Mouse (Mus musculus) cerebellum, adult 2 months (tissue): ENCODE measurements around the gene Qrfpr. TPM values are rescaled to one million over a fixed set of nuclear protein-coding genes. Genes with fewer than 3 reads are reported as not detected.
A peak's percentile ranks its signal among the peaks of the same experiment; 100 is the strongest.

ENCODE experiments used
- DNase-seq, 2 experiments: peaks; one replicate each; pipeline ENCODE4 v3.0.0; 2021
- H3K27ac ChIP-seq: fragments of 200-500 bp; 2 replicates; pipeline ENCODE4 v1.5.1; 2012; ENCODE audit warnings: low read length, control low read depth, inconsistent platforms; ENCODE audit not compliant: insufficient read depth
- H3K27me3 ChIP-seq: fragments of 200-500 bp; 2 replicates; pipeline ENCODE4 v1.6.1; 2012; ENCODE audit warnings: inconsistent platforms, mild to moderate bottlenecking, low read length, moderate library complexity; ENCODE audit not compliant: control insufficient read depth, insufficient read depth
- H3K4me1 ChIP-seq: fragments of 200-500 bp; 2 replicates; pipeline ENCODE4 v1.6.1; 2011; ENCODE audit warnings: low read length; ENCODE audit not compliant: control insufficient read depth, insufficient read depth
- H3K4me3 ChIP-seq: fragments of 200-500 bp; replicated peaks from 2 replicates; pipeline ENCODE3; 2011; ENCODE audit warnings: mild to moderate bottlenecking, low read depth, low read length, control low read depth; ENCODE audit not compliant: insufficient read depth
- CTCF ChIP-seq: fragments of 200-500 bp; IDR thresholded peaks from 2 replicates; pipeline ENCODE4 v1.5.1; 2011; ENCODE audit warnings: low read depth, mild to moderate bottlenecking, control low read depth, low read length, moderate library complexity, borderline replicate concordance; ENCODE audit not compliant: insufficient read depth
- POLR2A ChIP-seq: fragments of 200-500 bp; IDR thresholded peaks from 2 replicates; pipeline ENCODE4 v1.6.1; 2011; ENCODE audit warnings: low read length, control low read depth, borderline replicate concordance; ENCODE audit not compliant: insufficient read depth
- WGBS: fragments of 180-500 bp; shearing (Covaris S2); methylation state at CpG from one replicate; pipeline ENCODE4 v1.1.7; 2018; 5-methylcytosine and 5-hydroxymethylcytosine counted together
- polyA plus RNA-seq: library from polyadenylated mRNA; depleted of rRNA; stranded (reverse); fragments of >200 nt; gene quantifications from 2 replicates; pipeline ENCODE4 v1.2.3, GENCODE M21; 2012

Qrfpr gene
- polyA plus RNA-seq, 1 experiment, result 0.36 TPM

DNA sequence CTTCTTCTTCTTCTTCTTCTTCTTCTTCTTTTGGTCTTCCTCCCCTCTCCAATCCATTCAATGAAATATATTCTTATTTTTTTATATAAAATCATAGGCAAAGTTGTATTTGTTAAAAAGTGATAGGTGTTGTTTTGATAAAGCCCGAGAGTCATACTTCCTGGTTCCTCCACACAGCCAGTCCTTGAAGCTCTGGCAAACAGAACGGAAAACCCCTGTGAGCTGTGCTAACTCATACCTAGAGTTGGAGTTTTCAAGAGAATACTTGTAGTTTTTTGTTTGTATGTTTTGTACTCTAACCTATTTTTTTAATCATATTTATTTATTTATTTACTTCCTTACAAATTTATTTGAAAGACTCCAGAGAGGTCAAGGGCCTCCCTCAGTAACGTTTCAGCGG is 9.4 kb downstream of the Qrfpr start:
- no peaks in the 10 kb centered on the region for H3K4me1 ChIP-seq
- no peak overlapping the region for H3K4me3 ChIP-seq
- WGBS, result 86% methylated on average over 4 of the region's 4 CpGs
- no peaks in the 10 kb centered on the region for H3K27me3 ChIP-seq
- TF ChIP-seq POLR2A (no peak), CTCF (no peak)
- no peak for DNase-seq
- no peak overlapping the region for H3K27ac ChIP-seq

DNA sequence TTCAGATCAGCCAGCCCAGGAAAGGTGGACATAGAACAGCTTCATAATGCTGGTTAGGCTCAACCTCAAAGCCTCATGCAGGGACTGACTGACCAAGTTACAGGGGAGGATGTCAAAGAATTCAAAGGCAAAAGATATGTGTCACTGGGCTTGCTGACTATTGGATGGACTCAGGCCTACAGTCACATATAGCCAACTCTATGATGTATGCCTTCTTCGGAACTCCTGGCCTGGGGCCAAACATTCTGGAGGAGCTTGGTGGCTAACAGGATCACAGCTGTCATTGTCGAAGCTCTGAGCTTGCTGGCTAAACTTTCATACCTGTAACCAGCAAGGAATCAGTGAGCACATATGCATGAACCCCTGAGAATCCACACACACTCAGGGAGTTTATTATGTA is 11.2 kb downstream of the Qrfpr start:
- TF ChIP-seq POLR2A (no peak), CTCF (no peak)
- WGBS, result 7% methylated on average over 2 of the region's 2 CpGs
- Histone ChIP-seq H3K4me3 (no peak overlapping the region), H3K4me1 (no peaks in the 10 kb centered on the region), H3K27me3 (no peaks in the 10 kb centered on the region), H3K27ac (no peak overlapping the region)
- DNase-seq, result no peak

DNA sequence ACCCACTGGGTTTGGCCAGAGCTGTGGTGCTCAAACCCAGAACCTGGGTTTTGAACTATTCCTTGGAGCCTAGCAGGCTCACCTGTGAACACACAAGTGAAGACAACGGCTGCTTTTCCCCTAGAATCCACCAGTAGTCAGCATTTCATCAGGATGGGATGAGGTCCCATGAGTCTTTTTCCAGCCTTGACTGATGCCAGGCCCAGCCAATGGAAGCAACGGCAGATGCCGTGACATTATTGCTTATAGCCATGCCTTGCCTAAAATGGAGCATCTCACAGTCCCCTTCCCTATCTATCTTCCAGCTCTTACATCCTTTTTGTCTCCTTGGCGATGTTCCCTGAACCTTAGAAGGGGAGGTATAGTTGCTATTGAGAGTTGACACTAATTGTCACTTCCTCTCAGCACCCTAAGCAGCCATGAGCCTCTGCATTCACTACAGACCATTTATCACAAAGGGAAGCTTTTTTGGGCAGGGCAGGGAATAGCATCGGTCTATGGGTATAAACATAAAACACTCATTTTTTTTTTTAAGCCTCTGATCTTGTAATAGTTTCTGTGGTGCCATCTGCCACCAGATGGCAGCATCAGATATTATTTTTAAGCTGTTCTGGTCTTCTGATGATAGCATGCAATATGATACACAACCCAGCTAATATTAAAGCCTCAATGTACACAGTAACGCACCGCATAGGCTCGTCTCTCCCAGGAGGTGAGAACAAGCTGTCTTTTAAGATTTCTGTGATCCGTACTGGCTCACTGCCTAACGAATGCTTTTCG is 12.1 kb downstream of the Qrfpr start:
- WGBS, result 50% methylated on average over 11 of the region's 11 CpGs

DNA sequence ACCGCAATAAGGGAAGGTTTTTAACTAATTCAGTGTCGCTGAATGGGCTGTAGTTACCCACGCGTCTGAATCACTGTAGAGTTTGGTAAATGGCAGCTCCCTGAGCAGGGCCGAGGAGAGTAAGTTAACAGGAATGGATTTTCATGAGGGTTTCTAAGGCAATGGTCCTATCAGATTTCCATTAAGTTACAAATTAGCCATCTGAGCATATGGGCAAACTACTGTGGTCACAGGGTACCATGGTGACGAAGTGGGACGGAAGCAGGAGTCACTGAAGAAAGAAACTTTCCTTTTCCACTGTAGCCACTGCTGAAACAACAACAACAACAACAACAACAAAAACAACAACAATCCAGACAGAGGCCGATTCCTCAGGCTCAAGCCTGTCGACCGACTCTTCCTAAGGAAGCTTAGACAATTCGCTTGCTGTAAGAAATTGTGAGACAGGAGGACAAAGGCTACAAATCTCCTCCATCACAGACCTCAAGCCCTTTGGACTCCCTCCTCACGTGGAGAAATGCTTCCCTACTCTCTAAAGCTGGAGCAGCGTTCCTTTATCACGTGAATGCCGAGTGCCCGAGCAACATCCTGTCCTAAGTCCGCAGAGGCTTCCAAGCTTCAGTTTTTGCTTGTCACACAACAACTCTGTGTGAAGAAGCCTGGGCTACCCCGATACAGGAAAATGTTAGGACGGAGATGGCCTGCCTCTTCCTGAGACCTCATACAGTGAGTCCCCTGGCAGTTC is 14.4 kb downstream of the Qrfpr start:
- no peak overlapping the region for H3K4me3 ChIP-seq
- no peak overlapping the region for H3K27ac ChIP-seq
- 80% methylated on average over 19 of the region's 19 CpGs for WGBS
- DNase-seq, result no peak
- H3K27me3 ChIP-seq, result no peaks in the 10 kb centered on the region
- no peaks in the 10 kb centered on the region for H3K4me1 ChIP-seq
- TF ChIP-seq POLR2A (no peak), CTCF (no peak)

More for the DNA sequence above, 12.1 kb downstream of the Qrfpr start:
- Histone ChIP-seq H3K4me1 (no peaks in the 10 kb centered on the region), H3K4me3 (no peak overlapping the region), H3K27me3 (no peaks in the 10 kb centered on the region), H3K27ac (no peak overlapping the region)
- no peak for TF ChIP-seq POLR2A
- TF ChIP-seq CTCF, result no peak; the same call in 1 of the 2 replicates
- peak; percentile 20 to 27 for DNase-seq

DNA sequence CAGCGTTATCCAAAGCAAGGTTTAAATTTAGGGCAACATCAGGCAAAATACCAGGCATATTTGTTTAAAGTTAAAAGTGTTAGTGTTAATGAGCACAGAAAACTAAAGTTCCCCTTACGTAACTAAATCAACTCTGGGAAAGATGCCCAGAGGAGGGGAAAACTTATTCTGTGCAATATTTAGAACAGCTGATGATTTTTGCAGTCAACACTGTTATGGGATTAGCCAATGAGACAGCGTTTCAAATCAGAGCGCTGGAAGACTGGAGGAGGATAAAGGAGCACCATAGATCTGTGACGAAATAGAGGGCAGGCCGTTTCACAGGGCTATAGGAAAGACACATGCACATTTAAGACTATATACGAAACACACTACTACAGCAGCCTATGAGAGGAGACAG is 19.2 kb downstream of the Qrfpr start:
- Histone ChIP-seq H3K27ac (no peak overlapping the region), H3K4me1 (no peaks in the 10 kb centered on the region), H3K4me3 (no peak overlapping the region), H3K27me3 (no peaks in the 10 kb centered on the region)
- WGBS, result 51% methylated on average over 7 of the region's 7 CpGs
- TF ChIP-seq POLR2A, result no peak
- TF ChIP-seq CTCF, result no peak
- no peak for DNase-seq

DNA sequence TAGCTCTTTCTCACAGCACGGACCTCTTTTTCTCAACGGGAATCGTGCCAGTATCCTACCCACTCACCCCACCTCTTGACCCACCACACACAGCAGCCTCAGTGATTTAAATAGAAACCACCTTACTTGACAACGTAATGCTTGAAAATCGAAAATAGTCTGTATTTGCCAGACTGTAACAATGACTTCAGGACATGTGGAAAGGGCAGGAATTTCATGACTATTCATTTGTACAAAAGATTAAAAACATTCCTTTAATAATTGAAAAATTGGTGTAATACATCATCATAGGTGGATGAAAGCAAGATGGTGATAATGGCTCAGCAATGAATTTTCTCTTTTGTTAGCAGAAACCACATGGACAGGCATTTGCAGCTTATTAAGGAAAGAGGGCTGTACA is 21.0 kb downstream of the Qrfpr start:
- no peak for DNase-seq
- Histone ChIP-seq H3K4me1 (no peaks in the 10 kb centered on the region), H3K27ac (no peak overlapping the region), H3K4me3 (no peak overlapping the region), H3K27me3 (no peaks in the 10 kb centered on the region)
- no peak for TF ChIP-seq CTCF
- TF ChIP-seq POLR2A, result no peak
- WGBS, result 48% methylated on average over 5 of the region's 5 CpGs

DNA sequence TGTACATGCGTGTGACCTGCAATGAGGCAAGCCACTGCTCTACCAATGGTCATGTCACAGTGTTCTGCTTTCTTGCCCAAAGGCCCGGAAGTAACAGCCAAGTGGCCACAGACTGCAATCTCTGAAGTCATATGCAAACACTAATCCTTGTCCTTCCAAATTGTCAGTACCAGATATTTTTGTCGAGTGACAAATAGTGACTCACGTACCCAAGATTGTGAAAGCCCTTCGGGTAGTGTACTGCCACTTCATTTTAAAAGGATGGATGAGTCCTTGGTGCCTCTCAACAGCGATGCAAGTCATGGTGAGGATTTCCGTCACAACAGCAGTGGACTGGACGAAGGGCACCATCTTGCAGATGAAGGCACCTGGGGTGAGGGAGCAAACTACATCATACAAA is 32.9 kb downstream of the Qrfpr start:
- WGBS, result 92% methylated on average over 8 of the region's 8 CpGs
- H3K4me1 ChIP-seq, result no peaks in the 10 kb centered on the region
- no peaks in the 10 kb centered on the region for H3K27me3 ChIP-seq
- no peak for DNase-seq
- no peak overlapping the region for H3K4me3 ChIP-seq
- TF ChIP-seq POLR2A, result no peak
- no peak for TF ChIP-seq CTCF
- H3K27ac ChIP-seq, result no peak overlapping the region

DNA sequence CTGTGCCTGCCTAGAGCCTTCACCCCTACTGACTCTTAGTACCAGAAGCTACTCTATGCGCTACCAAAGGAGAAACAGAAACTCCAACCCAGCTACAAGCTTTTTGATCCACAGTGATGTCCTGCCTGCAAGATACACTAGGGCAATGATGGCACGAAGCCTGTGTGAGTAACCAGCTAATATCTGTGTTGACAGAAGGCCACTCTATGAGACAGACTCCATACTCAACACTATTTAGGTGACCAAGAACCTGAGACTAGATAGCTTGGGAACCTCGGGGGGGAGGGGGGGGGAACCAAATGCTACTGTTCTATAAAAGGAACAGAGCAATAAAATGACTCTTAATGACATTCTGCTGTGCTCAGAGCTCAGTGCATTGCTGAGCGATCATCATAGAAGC is 35.6 kb downstream of the Qrfpr start:
- no peaks in the 10 kb centered on the region for H3K4me1 ChIP-seq
- no peak for DNase-seq
- H3K4me3 ChIP-seq, result no peak overlapping the region
- no peak overlapping the region for H3K27ac ChIP-seq
- H3K27me3 ChIP-seq, result no peaks in the 10 kb centered on the region
- TF ChIP-seq POLR2A, result no peak
- TF ChIP-seq CTCF, result no peak
- 83% methylated on average over 4 of the region's 4 CpGs for WGBS
